Mouse (Mus musculus) E14TG2a.4 (cell line): ENCODE measurements around the gene Dcun1d4.

Source experiments
- CTCF ChIP-seq: conservative IDR thresholded peaks from 2 replicates; pipeline ENCODE4 v1.5.1; 2014; ENCODE audit warnings: low read length
- NANOG ChIP-seq: IDR thresholded peaks from 2 replicates; pipeline ENCODE4 v1.6.1; 2014; ENCODE audit warnings: borderline replicate concordance, low read length, mixed read lengths
- POU5F1 ChIP-seq: IDR thresholded peaks from 2 replicates; pipeline ENCODE4 v1.6.1; 2014; ENCODE audit warnings: low read length, borderline replicate concordance

- TF ChIP-seq POU5F1 = no peak
- no peak for TF ChIP-seq CTCF
- TF ChIP-seq NANOG = no peak
Measured at GRCm38 (mm10) chr5:73454502-73455306, 26.1 kb upstream of the Dcun1d4 start.
